8 mouse cellular contexts compared by ENCODE assay signal in genomic region chr8:106511531-106512041, GRCm38 (mm10). TPM values are rescaled to one million over a fixed set of nuclear protein-coding genes. Genes with fewer than 3 reads are reported as not detected.
A peak's percentile ranks its signal among the peaks of the same experiment; 100 is the strongest.
DNase-seq lines count a peak whose midpoint lies in the region; ATAC-seq and TF ChIP-seq lines count a peak whose summit lies in the region.

No protein-coding gene starts in this region.

- H3K27me3 ChIP-seq in erythroblast, embryonic 14.5 days (ENCODE audit: control insufficient read depth) = peaks cover 69% of the 10 kb centered on the region
- peaks cover 76% of the 10 kb centered on the region for H3K27me3 ChIP-seq in forebrain, embryonic 10.5 days (ENCODE audit: poor library complexity, severe bottlenecking)
- no peaks in the 10 kb centered on the region for H3K27me3 ChIP-seq in kidney, adult 2 months (replicated peaks; ENCODE audit: control insufficient read depth, insufficient read depth, low read length)

- intact Hi-C loops in left cerebral cortex, postnatal 14 days (cut with DNase I) = no loop called here

- ATAC-seq in erythroblast, adult 5-6 weeks (replicated peaks; ENCODE audit: low FRiP score, poor library complexity, severe bottlenecking) = no peak

- H3K36me3 ChIP-seq in erythroblast, embryonic 14.5 days (ENCODE audit: control insufficient read depth) = no peaks in the 10 kb centered on the region
- H3K36me3 ChIP-seq in forebrain, embryonic 10.5 days (replicated peaks) = no peaks in the 10 kb centered on the region
- no peaks in the 10 kb centered on the region for H3K36me3 ChIP-seq in kidney, adult 2 months (ENCODE audit: control insufficient read depth, insufficient read depth, low read length)

- peak overlapping the region; percentile 82 for H3K27ac ChIP-seq in forebrain, embryonic 10.5 days
- peak overlapping the region; percentile 27; the same call in 1 of the 2 replicates for H3K27ac ChIP-seq in kidney, adult 2 months (ENCODE audit: insufficient read depth, low read depth, low read length)

- WGBS in forebrain, embryonic 10.5 days = under 1% methylated on average over 29 of the region's 30 CpGs
- WGBS in kidney, adult 2 months = 3% methylated on average over 30 of the region's 30 CpGs

- no peak for TF ChIP-seq CTCF in kidney, adult 2 months (conservative IDR thresholded peaks at IDR 0.05; ENCODE audit: insufficient read depth, insufficient read length, low read depth, low read length)

- no peak for TF ChIP-seq POLR2A in kidney, adult 2 months (IDR thresholded peaks at IDR 0.05; ENCODE audit: low read depth, low read length)

- no peaks in the 10 kb centered on the region for H3K9me3 ChIP-seq in erythroblast, embryonic 14.5 days (ENCODE audit: control insufficient read depth, low read length)
- no peaks in the 10 kb centered on the region for H3K9me3 ChIP-seq in forebrain, embryonic 10.5 days

- peak; percentile 68 for DNase-seq in forebrain, embryonic 10.5 days (ENCODE audit: extremely low spot score, low spot score)
- peak; percentile 19 for DNase-seq in kidney, adult 2 months
- peak; percentile 39 to 57 for DNase-seq in lung, postnatal 4 days
- no peak for DNase-seq in left cerebral cortex, adult 9 months (ENCODE audit: low spot score in 2 of 2)
- DNase-seq in ovary, postnatal 10 days (ENCODE audit: low spot score) = no peak
- DNase-seq in left cerebral cortex, postnatal 14 days (ENCODE audit: low spot score in 2 of 2) = no peak

- peak overlapping the region; percentile 12 for H3K4me3 ChIP-seq in erythroblast, embryonic 14.5 days (replicated peaks)
- peak overlapping the region; percentile 54 for H3K4me3 ChIP-seq in forebrain, embryonic 10.5 days
- H3K4me3 ChIP-seq in kidney, adult 2 months (ENCODE audit: insufficient read depth, low read depth, low read length) = peak overlapping the region; percentile 38

- H3K4me1 ChIP-seq in erythroblast, embryonic 14.5 days (ENCODE audit: control insufficient read depth) = peaks cover 2% of the 10 kb centered on the region; the same call in 1 of the 2 replicates
- peaks cover 52% of the 10 kb centered on the region for H3K4me1 ChIP-seq in forebrain, embryonic 10.5 days
- H3K4me1 ChIP-seq in kidney, adult 2 months (ENCODE audit: control insufficient read depth, insufficient read depth, low read length) = no peaks in the 10 kb centered on the region

RNA-seq across cellular contexts. Expression of gene Cdh3, which starts 0.9 kb away (rescaled TPM):
- 0.02 TPM in 1 of 2 replicates, not detected in the other for polyA plus RNA-seq in erythroblast, embryonic 14.5 days (2012)
- total RNA-seq in erythroblast, adult 5-6 weeks (2015; ENCODE audit: low replicate concordance) = not detected in 2 replicates
- not detected in 2 replicates for total RNA-seq in erythroblast, adult 5-6 weeks (2017; ENCODE audit: low replicate concordance)
- polyA plus RNA-seq in forebrain, embryonic 10.5 days (2016; fragmentation: Nextera tagmentation; extraction: Ambion mirVana) = 10.4 and 11.2 TPM in 2 replicates
- polyA plus RNA-seq in kidney, adult 2 months (2012; rRNA removed) = 5.0 and 5.5 TPM in 2 replicates
- under 1 TPM; 0.42 to 0.62 TPM for total RNA-seq in left cerebral cortex, postnatal 14 days (2021)

RNA-seq across cellular contexts. Expression of gene 6030452D12Rik, which starts 11.3 kb away (rescaled TPM):
- polyA plus RNA-seq in erythroblast, embryonic 14.5 days (2012) = not detected in 2 replicates
- not detected in 2 replicates for total RNA-seq in erythroblast, adult 5-6 weeks (2015; ENCODE audit: low replicate concordance)
- not detected in 2 replicates for total RNA-seq in erythroblast, adult 5-6 weeks (2017; ENCODE audit: low replicate concordance)
- not detected in 2 replicates for polyA plus RNA-seq in forebrain, embryonic 10.5 days (2016; fragmentation: Nextera tagmentation; extraction: Ambion mirVana)
- polyA plus RNA-seq in kidney, adult 2 months (2012; rRNA removed) = not detected in 2 replicates
- not detected for total RNA-seq in left cerebral cortex, postnatal 14 days (2021)

Comparison
In these comparisons a context has a peak if more than half of its experiments do, and no peak if none do; other contexts are left out.
1. DNase-seq: peak in forebrain, embryonic 10.5 days (single experiment), kidney, adult 2 months (single experiment) and lung, postnatal 4 days (2 of 2); none in left cerebral cortex, adult 9 months (0 of 2), ovary, postnatal 10 days (single experiment) and left cerebral cortex, postnatal 14 days (0 of 2).
2. Peak in every context shown above with its lines, with median percentiles within 50 percentile points of each other: H3K4me3 ChIP-seq.